Mouse (Mus musculus): ENCODE data around the gene Fkbp1a. TPM values are rescaled to one million over a fixed set of nuclear protein-coding genes. Genes with fewer than 3 reads are reported as not detected.

Fkbp1a gene
- polyA plus RNA-seq, 1 experiment from 2014 or later = 751 TPM

DNA sequence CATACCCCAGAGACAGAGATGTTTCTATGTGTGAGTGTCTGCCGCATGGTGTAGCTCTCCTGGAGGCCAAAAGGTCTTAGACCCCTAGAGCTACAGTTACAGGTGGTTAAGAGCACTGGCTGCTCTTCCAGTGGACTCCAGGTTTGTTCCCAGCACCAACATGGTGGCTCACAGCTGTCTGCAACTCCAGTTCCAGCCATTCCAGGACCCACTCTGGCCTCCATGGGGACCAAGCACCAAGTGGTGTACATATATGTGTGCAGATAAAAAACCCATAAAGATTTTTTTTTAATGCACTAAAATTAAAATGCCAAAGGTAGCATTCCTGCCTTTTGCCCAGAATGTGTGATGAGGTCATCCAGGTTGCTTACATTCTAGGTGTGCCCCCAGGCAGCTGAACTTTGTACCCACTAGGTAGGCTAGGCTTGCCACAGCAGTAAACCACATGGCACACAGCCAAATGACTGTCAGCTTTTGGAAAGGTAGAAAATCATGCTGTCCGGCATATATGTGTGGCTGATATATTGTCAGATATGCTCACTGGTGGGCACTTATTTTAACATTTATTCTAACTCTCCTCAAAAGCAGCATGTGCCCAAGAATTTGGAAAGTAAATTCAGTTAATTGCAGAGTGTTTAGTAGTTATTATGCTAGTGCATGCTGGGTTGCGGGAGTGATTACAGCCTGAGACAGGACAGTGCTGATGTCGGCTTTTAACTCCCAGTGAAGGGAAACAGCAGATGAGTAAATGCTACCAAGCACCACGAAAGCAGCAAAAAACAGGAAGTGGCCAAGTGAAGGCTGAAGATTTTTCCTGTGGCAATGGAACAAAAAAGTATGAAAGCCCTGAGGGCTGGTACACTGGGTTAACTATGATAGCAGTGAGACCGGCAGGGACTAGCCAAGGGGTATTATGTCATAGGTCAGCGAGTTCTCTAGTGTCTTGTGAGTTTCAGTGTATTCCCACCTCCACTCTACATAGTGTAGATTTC, 20.9 kb downstream of the Fkbp1a start:
- Histone ChIP-seq H3K27me3 (ENCODE audit: control insufficient read depth, insufficient read depth, low read length) (no peaks in the 10 kb centered on the region), H3K9ac (ENCODE audit: low read length) (no peak overlapping the region), H3K4me1 (ENCODE audit: control insufficient read depth in 2 of 2, insufficient read depth in 2 of 2, low read length in 2 of 2) (no peaks in the 10 kb centered on the region), H3K9me3 (ENCODE audit: control insufficient read depth, low read length) (no peaks in the 10 kb centered on the region), H3K4me3 (ENCODE audit: control insufficient read depth in 1 of 2, insufficient read depth in 1 of 2, low read depth in 1 of 2, low read length in 2 of 2) (no peak overlapping the region), H3K27ac (replicated peaks in 1 of 2; ENCODE audit: control insufficient read depth in 1 of 2, insufficient read depth in 1 of 2, low read depth in 2 of 2, low read length in 2 of 2) (no peak overlapping the region), H3K36me3 (ENCODE audit: control insufficient read depth, insufficient read depth, low read length) (peaks cover 73% of the 10 kb centered on the region), H3K4me2 (ENCODE audit: low read length) (no peak overlapping the region)
- WGBS = 79% methylated on average over 7 of the region's 7 CpGs
- no peak for ATAC-seq (ENCODE audit: insufficient number of reproducible peaks, insufficient read depth, low FRiP score, low read depth)

DNA sequence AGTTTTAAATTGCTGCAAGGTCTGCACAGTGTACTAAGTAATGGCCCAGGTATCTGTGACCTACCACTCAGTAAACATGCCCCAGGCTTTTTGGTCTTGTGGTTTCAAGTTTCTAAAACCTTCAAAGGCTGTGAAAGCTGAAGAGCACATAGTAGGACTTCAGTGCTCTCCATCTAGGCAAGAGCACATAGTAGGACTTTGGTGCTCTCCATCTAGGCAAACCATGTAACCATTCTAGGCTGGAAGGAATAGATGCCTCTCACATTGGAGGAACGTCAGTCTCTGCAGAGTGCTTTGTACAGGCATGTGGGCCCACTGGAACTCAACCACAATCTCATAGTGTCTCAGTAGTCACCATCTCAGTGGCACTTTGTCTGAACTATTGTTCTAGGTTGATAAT, 21.7 kb downstream of the Fkbp1a start:
- ATAC-seq (ENCODE audit: insufficient number of reproducible peaks, insufficient read depth, low FRiP score, low read depth) = no peak
- WGBS = 73% methylated on average over 1 of the region's 1 CpGs

DNA sequence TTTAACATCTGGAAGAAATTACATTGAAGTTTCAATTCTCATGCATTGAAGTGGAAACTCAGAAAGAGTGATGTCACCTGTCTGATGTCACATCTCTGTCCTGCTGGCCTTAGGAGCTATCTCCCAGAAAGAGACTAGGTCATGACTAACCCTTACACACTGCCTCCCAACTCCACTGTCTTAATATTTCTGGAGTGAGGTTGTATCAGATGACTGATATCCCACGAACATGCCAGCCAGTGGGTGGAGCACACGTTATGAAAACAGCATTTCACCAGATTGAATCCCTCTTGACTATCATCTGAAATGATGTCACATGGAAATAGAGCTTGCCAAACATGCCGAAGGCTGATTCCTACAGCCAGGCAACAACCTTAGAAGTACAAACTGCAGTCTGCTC, 22.7 kb downstream of the Fkbp1a start:
- H3K36me3 ChIP-seq (ENCODE audit: control insufficient read depth, insufficient read depth, low read length) = peaks cover 55% of the 10 kb centered on the region
- H3K9ac ChIP-seq (ENCODE audit: low read length) = no peak overlapping the region
- WGBS = 42% methylated on average over 3 of the region's 3 CpGs
- no peak overlapping the region for H3K4me3 ChIP-seq (ENCODE audit: control insufficient read depth in 1 of 2, insufficient read depth in 1 of 2, low read depth in 1 of 2, low read length in 2 of 2)
- H3K4me2 ChIP-seq (ENCODE audit: low read length) = no peak overlapping the region
- no peak overlapping the region for H3K27ac ChIP-seq (replicated peaks in 1 of 2; ENCODE audit: control insufficient read depth in 1 of 2, insufficient read depth in 1 of 2, low read depth in 2 of 2, low read length in 2 of 2)
- no peaks in the 10 kb centered on the region for H3K4me1 ChIP-seq (ENCODE audit: control insufficient read depth in 2 of 2, insufficient read depth in 2 of 2, low read length in 2 of 2)
- no peaks in the 10 kb centered on the region for H3K9me3 ChIP-seq (ENCODE audit: control insufficient read depth, low read length)
- no peaks in the 10 kb centered on the region for H3K27me3 ChIP-seq (ENCODE audit: control insufficient read depth, insufficient read depth, low read length)
- no peak for ATAC-seq (ENCODE audit: insufficient number of reproducible peaks, insufficient read depth, low FRiP score, low read depth)

More for the DNA sequence above, 21.7 kb downstream of the Fkbp1a start:
- no peaks in the 10 kb centered on the region for H3K9me3 ChIP-seq (ENCODE audit: control insufficient read depth, low read length)
- H3K27me3 ChIP-seq (ENCODE audit: control insufficient read depth, insufficient read depth, low read length) = no peaks in the 10 kb centered on the region
- H3K4me2 ChIP-seq (ENCODE audit: low read length) = no peak overlapping the region
- no peak overlapping the region for H3K9ac ChIP-seq (ENCODE audit: low read length)
- no peak overlapping the region for H3K4me3 ChIP-seq (ENCODE audit: control insufficient read depth in 1 of 2, insufficient read depth in 1 of 2, low read depth in 1 of 2, low read length in 2 of 2)
- H3K36me3 ChIP-seq (ENCODE audit: control insufficient read depth, insufficient read depth, low read length) = peaks cover 65% of the 10 kb centered on the region
- no peaks in the 10 kb centered on the region for H3K4me1 ChIP-seq (ENCODE audit: control insufficient read depth in 2 of 2, insufficient read depth in 2 of 2, low read length in 2 of 2)
- no peak overlapping the region for H3K27ac ChIP-seq (replicated peaks in 1 of 2; ENCODE audit: control insufficient read depth in 1 of 2, insufficient read depth in 1 of 2, low read depth in 2 of 2, low read length in 2 of 2)

DNA sequence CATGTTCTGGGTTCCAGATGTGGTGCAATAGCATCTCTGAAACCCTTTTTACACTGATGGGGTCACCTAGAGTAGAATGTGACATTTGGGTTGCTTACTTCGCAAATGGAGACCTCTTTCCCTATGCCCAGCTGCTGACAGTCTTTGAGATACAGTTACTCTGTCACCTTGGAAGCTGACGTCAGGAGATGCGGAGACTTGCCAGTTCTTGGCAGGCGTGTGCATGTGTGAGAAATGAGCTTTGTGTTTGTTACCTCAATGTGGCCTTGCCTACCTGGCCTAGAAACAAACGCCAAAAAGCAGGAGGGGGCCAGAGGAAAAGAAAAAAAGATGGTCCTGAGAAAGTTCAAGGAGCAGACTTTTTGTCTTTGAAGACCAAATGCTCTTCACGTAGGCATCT, 24.6 kb downstream of the Fkbp1a start:
- H3K4me2 ChIP-seq (ENCODE audit: low read length) = no peak overlapping the region
- no peaks in the 10 kb centered on the region for H3K27me3 ChIP-seq (ENCODE audit: control insufficient read depth, insufficient read depth, low read length)
- peaks cover 37% of the 10 kb centered on the region for H3K36me3 ChIP-seq (ENCODE audit: control insufficient read depth, insufficient read depth, low read length)
- 71% methylated on average over 6 of the region's 6 CpGs for WGBS
- H3K9me3 ChIP-seq (ENCODE audit: control insufficient read depth, low read length) = no peaks in the 10 kb centered on the region
- no peak overlapping the region for H3K27ac ChIP-seq (replicated peaks in 1 of 2; ENCODE audit: control insufficient read depth in 1 of 2, insufficient read depth in 1 of 2, low read depth in 2 of 2, low read length in 2 of 2)
- H3K9ac ChIP-seq (ENCODE audit: low read length) = no peak overlapping the region
- no peak for ATAC-seq (ENCODE audit: insufficient number of reproducible peaks, insufficient read depth, low FRiP score, low read depth)
- no peaks in the 10 kb centered on the region for H3K4me1 ChIP-seq (ENCODE audit: control insufficient read depth in 2 of 2, insufficient read depth in 2 of 2, low read length in 2 of 2)
- no peak overlapping the region for H3K4me3 ChIP-seq (ENCODE audit: control insufficient read depth in 1 of 2, insufficient read depth in 1 of 2, low read depth in 1 of 2, low read length in 2 of 2)

DNA sequence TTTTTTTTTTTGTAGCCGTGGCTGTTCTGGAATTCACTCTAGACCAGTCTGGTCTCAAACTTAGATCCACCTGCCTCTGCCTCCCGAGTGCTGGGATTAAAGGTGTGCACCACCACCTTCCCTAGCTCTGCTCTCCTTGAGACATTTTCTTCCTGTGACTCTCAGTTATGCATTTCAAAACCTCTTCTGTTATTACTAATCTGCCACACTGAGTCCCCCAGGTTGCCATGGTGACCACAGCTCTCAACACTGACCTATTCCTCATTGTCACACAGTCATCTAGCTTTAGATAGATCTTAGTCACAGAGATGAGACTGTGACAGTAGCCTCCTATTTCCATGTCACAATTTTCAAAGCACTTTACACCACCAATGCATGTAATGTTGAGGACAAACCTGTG, 27.2 kb downstream of the Fkbp1a start:
- Histone ChIP-seq H3K4me1 (ENCODE audit: control insufficient read depth in 2 of 2, insufficient read depth in 2 of 2, low read length in 2 of 2) (0 out of 4 replicates have a peak, but pooled peaks cover 0 to 2% of the 10 kb centered on the region in 2 experiments), H3K4me2 (ENCODE audit: low read length) (no peak overlapping the region), H3K9me3 (ENCODE audit: control insufficient read depth, low read length) (no peaks in the 10 kb centered on the region), H3K36me3 (ENCODE audit: control insufficient read depth, insufficient read depth, low read length) (peaks cover 12% of the 10 kb centered on the region), H3K9ac (ENCODE audit: low read length) (no peak overlapping the region), H3K27me3 (ENCODE audit: control insufficient read depth, insufficient read depth, low read length) (no peaks in the 10 kb centered on the region), H3K4me3 (ENCODE audit: control insufficient read depth in 1 of 2, insufficient read depth in 1 of 2, low read depth in 1 of 2, low read length in 2 of 2) (no peak overlapping the region), H3K27ac (replicated peaks in 1 of 2; ENCODE audit: control insufficient read depth in 1 of 2, insufficient read depth in 1 of 2, low read depth in 2 of 2, low read length in 2 of 2) (no peak overlapping the region)
- 74% methylated on average over 2 of the region's 2 CpGs for WGBS
- no peak for ATAC-seq (ENCODE audit: insufficient number of reproducible peaks, insufficient read depth, low FRiP score, low read depth)

DNA sequence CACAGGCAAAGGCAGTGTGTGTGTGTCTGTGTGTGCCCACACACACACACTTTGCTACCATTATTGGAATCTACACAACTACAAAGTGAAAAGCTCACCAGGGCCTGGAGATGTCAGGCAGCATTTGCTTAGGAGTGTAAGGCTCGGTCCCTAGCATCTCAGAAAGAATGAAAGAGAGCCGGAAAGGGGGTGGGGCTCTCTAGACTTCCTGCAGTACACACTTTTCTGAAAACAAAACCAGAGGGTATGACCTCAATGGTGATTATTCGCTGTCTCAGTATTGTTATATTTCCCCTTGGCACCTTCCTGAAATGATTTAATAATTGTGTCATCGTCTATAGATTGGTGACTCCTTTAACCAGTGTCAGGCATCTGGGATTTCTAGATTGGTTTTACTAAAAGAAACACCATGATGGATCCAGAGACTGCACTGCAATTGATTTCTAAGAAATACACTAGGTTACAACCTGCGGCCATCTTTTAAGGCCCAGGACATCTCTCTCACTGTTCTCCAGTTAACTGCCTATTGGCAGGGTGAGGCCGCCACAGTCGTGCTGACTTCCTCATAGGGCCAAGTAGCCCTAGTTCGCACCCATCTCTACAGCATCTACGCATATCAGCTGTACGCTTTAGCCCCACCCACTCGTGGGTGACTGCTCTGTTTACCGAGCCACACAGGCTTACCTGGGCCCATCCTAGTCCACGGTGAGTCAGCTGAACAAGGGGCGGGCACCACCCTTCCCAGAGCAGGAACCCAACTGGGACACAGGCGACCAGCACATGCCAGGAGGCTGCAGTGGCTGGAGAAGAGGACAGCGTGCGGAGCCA, 29.8 kb downstream of the Fkbp1a start, which contains the start of gene Sdcbp2:
Sdcbp2 (plus strand) TSS at position 750 of the 828 bp plus-strand sequence.
- no peak for ATAC-seq (ENCODE audit: insufficient number of reproducible peaks, insufficient read depth, low FRiP score, low read depth)
- WGBS = 63% methylated on average over 17 of the region's 17 CpGs
- no peak within 1 kb of the TSS for H3K27ac ChIP-seq (replicated peaks in 1 of 2; ENCODE audit: control insufficient read depth in 1 of 2, insufficient read depth in 1 of 2, low read depth in 2 of 2, low read length in 2 of 2)
- no peak within 1 kb of the TSS for H3K4me3 ChIP-seq (ENCODE audit: control insufficient read depth in 1 of 2, insufficient read depth in 1 of 2, low read depth in 1 of 2, low read length in 2 of 2)
- no peaks in the 10 kb centered on the region for H3K9me3 ChIP-seq (ENCODE audit: control insufficient read depth, low read length)
- no peaks in the 10 kb centered on the region for H3K27me3 ChIP-seq (ENCODE audit: control insufficient read depth, insufficient read depth, low read length)
- H3K9ac ChIP-seq (ENCODE audit: low read length) = no peak within 1 kb of the TSS
- H3K36me3 ChIP-seq (ENCODE audit: control insufficient read depth, insufficient read depth, low read length) = no peaks in the 10 kb centered on the region
- peaks cover 7 to 9% of the 10 kb centered on the region in 2 experiments for H3K4me1 ChIP-seq (ENCODE audit: control insufficient read depth in 2 of 2, insufficient read depth in 2 of 2, low read length in 2 of 2)
- H3K4me2 ChIP-seq (ENCODE audit: low read length) = no peak within 1 kb of the TSS

DNA sequence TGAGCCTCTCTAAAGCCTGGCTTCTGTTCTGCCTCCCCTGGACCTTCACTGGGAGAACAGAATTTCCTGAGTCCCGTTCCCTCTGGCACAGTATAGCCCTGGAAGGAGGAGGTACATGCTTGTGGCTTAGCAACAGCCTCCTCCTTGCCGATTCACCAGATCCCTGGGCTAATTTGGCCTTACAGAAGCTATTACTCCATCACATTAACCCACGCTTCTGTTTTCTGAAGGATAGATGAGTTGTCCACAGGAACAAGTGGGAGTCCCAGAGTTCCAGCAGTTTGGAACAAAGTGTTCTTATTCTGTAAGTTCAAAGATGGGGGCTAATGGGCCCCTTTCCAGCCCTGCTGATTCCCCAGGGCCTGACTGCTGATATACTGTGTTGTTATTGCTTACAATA, 31.4 kb downstream of the Fkbp1a start:
- Histone ChIP-seq H3K27ac (replicated peaks in 1 of 2; ENCODE audit: control insufficient read depth in 1 of 2, insufficient read depth in 1 of 2, low read depth in 2 of 2, low read length in 2 of 2) (no peak overlapping the region), H3K9ac (ENCODE audit: low read length) (no peak overlapping the region), H3K4me3 (ENCODE audit: control insufficient read depth in 1 of 2, insufficient read depth in 1 of 2, low read depth in 1 of 2, low read length in 2 of 2) (no peak overlapping the region), H3K27me3 (ENCODE audit: control insufficient read depth, insufficient read depth, low read length) (no peaks in the 10 kb centered on the region), H3K4me2 (ENCODE audit: low read length) (no peak overlapping the region), H3K4me1 (ENCODE audit: control insufficient read depth in 2 of 2, insufficient read depth in 2 of 2, low read length in 2 of 2) (peaks cover 7 to 9% of the 10 kb centered on the region in 2 experiments), H3K36me3 (ENCODE audit: control insufficient read depth, insufficient read depth, low read length) (no peaks in the 10 kb centered on the region), H3K9me3 (ENCODE audit: control insufficient read depth, low read length) (no peaks in the 10 kb centered on the region)
- no peak for ATAC-seq (ENCODE audit: insufficient number of reproducible peaks, insufficient read depth, low FRiP score, low read depth)
- 70% methylated on average over 3 of the region's 3 CpGs for WGBS

All from heart, embryonic 14.5 days (tissue).